Mouse (Mus musculus): ENCODE measurements at regions not wholly inside any gene's neighbourhood (a gene's known extent, or its start where the extent isn't known, plus 50 kb on each side); places are given as distances from the start of the nearest gene placed in this dataset.

GRCm38 (mm10) chr9:50443708-50444463 is 50.4 kb upstream of the Plet1 start:
- TF ChIP-seq CTCF (IDR thresholded peaks at IDR 0.05; ENCODE audit: low read depth), result peak; percentile 90
- no peak for TF ChIP-seq EP300 (IDR thresholded peaks at IDR 0.05; ENCODE audit: low read depth)
